Mouse (Mus musculus): ENCODE measurements around the gene Igsf21. TPM values are rescaled to one million over a fixed set of nuclear protein-coding genes. Genes with fewer than 3 reads are reported as not detected.

Igsf21 gene
- polyA plus RNA-seq, 1 experiment from 2014 or later = 0.07 TPM

- 30% methylated on average over 9 of the region's 9 CpGs for WGBS (ENCODE audit: insufficient replicate concordance)
- ATAC-seq (ENCODE audit: insufficient read depth) = no peak
- Histone ChIP-seq H3K27ac (replicated peaks) (no peak overlapping the region), H3K4me3 (replicated peaks) (no peak overlapping the region), H3K27me3 (no peaks in the 10 kb centered on the region), H3K9ac (no peak overlapping the region), H3K4me2 (no peak overlapping the region), H3K36me3 (replicated peaks) (no peaks in the 10 kb centered on the region), H3K4me1 (replicated peaks) (no peaks in the 10 kb centered on the region), H3K9me3 (replicated peaks) (no peaks in the 10 kb centered on the region)
These were observed 114.8 kb downstream of the Igsf21 start for GRCm38 (mm10) chr4:140131625-140132321.

- Histone ChIP-seq H3K4me1 (replicated peaks) (no peaks in the 10 kb centered on the region), H3K4me2 (no peak overlapping the region), H3K9ac (no peak overlapping the region), H3K9me3 (replicated peaks) (no peaks in the 10 kb centered on the region), H3K4me3 (replicated peaks) (no peak overlapping the region), H3K27me3 (no peaks in the 10 kb centered on the region), H3K36me3 (replicated peaks) (no peaks in the 10 kb centered on the region), H3K27ac (replicated peaks) (no peak overlapping the region)
- ATAC-seq (ENCODE audit: insufficient read depth) = no peak
- 4% methylated on average over 5 of the region's 5 CpGs for WGBS (ENCODE audit: insufficient replicate concordance)
These were observed 115.4 kb downstream of the Igsf21 start for GRCm38 (mm10) chr4:140131201-140131600.

GRCm38 (mm10) chr4:140129553-140130275 is 116.9 kb downstream of the Igsf21 start:
- no peak for ATAC-seq (ENCODE audit: insufficient read depth)
- H3K9ac ChIP-seq = no peak overlapping the region
- no peaks in the 10 kb centered on the region for H3K27me3 ChIP-seq
- no peaks in the 10 kb centered on the region for H3K36me3 ChIP-seq (replicated peaks)
- no peak overlapping the region for H3K4me2 ChIP-seq
- H3K27ac ChIP-seq (replicated peaks) = no peak overlapping the region
- H3K4me3 ChIP-seq (replicated peaks) = no peak overlapping the region
- no peaks in the 10 kb centered on the region for H3K9me3 ChIP-seq (replicated peaks)
- H3K4me1 ChIP-seq (replicated peaks) = no peaks in the 10 kb centered on the region
- WGBS (ENCODE audit: insufficient replicate concordance) = 55% methylated on average over 12 of the region's 12 CpGs

DNA sequence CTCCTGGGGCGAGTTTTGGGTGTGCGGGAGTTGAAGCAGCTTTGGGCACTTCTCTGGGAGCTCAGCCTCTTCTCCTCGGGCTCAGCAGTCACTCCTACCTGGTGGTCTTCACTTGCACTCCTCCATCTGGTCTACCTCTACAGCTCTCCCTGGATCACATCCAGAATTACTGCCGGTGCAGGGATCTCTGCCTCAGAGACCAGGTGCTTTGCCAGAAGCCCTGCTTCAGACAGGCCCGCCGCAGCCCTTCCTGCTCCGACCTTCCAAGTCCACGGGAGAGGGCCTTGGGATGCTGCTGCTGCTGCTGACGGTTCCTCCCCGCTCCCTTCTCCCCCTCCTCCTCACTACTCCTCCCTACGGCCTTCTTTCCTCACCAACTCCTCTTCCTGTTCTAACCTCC is 118.5 kb downstream of the Igsf21 start:
- no peaks in the 10 kb centered on the region for H3K4me1 ChIP-seq (replicated peaks)
- no peaks in the 10 kb centered on the region for H3K27me3 ChIP-seq
- no peaks in the 10 kb centered on the region for H3K36me3 ChIP-seq (replicated peaks)
- H3K4me3 ChIP-seq (replicated peaks) = no peak overlapping the region
- no peak for ATAC-seq (ENCODE audit: insufficient read depth)
- H3K27ac ChIP-seq (replicated peaks) = no peak overlapping the region
- no peak overlapping the region for H3K9ac ChIP-seq
- no peak overlapping the region for H3K4me2 ChIP-seq
- 59% methylated on average over 11 of the region's 11 CpGs for WGBS (ENCODE audit: insufficient replicate concordance)
- H3K9me3 ChIP-seq (replicated peaks) = no peaks in the 10 kb centered on the region

DNA sequence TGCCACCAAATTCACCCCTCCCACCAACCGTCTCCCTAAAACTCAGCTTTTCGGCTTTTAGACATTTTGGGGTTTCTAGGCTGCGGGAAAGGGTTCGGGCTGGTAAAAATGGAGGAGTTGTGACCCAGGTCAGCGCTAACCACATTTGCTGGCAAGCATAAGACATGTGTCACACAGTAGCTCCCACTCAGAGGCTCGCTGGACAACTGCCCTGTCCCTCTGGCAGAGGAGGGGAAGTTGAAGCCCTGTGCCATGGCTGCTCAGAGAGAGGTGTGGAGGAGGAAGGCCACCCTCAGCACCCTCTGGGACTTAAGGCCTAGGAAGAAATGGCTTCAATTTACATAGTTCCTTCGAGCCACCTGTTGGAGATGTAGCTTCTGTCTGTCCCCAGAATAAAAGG is 120.8 kb downstream of the Igsf21 start:
- ATAC-seq (ENCODE audit: insufficient read depth) = no peak
- Histone ChIP-seq H3K36me3 (replicated peaks) (no peaks in the 10 kb centered on the region), H3K4me1 (replicated peaks) (no peaks in the 10 kb centered on the region), H3K4me3 (replicated peaks) (no peak overlapping the region), H3K9ac (no peak overlapping the region), H3K4me2 (no peak overlapping the region), H3K9me3 (replicated peaks) (no peaks in the 10 kb centered on the region), H3K27me3 (no peaks in the 10 kb centered on the region), H3K27ac (replicated peaks) (no peak overlapping the region)
- 65% methylated on average over 7 of the region's 7 CpGs for WGBS (ENCODE audit: insufficient replicate concordance)

- Histone ChIP-seq H3K4me1 (replicated peaks) (no peaks in the 10 kb centered on the region), H3K27ac (replicated peaks) (no peak overlapping the region), H3K36me3 (replicated peaks) (no peaks in the 10 kb centered on the region), H3K4me2 (no peak overlapping the region), H3K9me3 (replicated peaks) (no peaks in the 10 kb centered on the region), H3K4me3 (replicated peaks) (no peak overlapping the region), H3K9ac (no peak overlapping the region), H3K27me3 (no peaks in the 10 kb centered on the region)
- WGBS (ENCODE audit: insufficient replicate concordance) = 67% methylated on average over 5 of the region's 5 CpGs
- ATAC-seq (ENCODE audit: insufficient read depth) = no peak
These were observed 124.0 kb downstream of the Igsf21 start for GRCm38 (mm10) chr4:140122534-140122933.

GRCm38 (mm10) chr4:140117275-140117691 is 129.3 kb downstream of the Igsf21 start:
- H3K9ac ChIP-seq = no peak overlapping the region
- 64% methylated on average over 7 of the region's 7 CpGs for WGBS (ENCODE audit: insufficient replicate concordance)
- no peak overlapping the region for H3K4me3 ChIP-seq (replicated peaks)
- H3K4me2 ChIP-seq = no peak overlapping the region
- H3K27ac ChIP-seq (replicated peaks) = no peak overlapping the region
- H3K9me3 ChIP-seq (replicated peaks) = no peaks in the 10 kb centered on the region
- ATAC-seq (ENCODE audit: insufficient read depth) = no peak
- H3K27me3 ChIP-seq = no peaks in the 10 kb centered on the region
- no peaks in the 10 kb centered on the region for H3K36me3 ChIP-seq (replicated peaks)
- no peaks in the 10 kb centered on the region for H3K4me1 ChIP-seq (replicated peaks)

- no peak overlapping the region for H3K4me2 ChIP-seq
- 69% methylated on average over 9 of the region's 9 CpGs for WGBS (ENCODE audit: insufficient replicate concordance)
- no peaks in the 10 kb centered on the region for H3K27me3 ChIP-seq
- no peak overlapping the region for H3K27ac ChIP-seq (replicated peaks)
- H3K9ac ChIP-seq = no peak overlapping the region
- H3K4me3 ChIP-seq (replicated peaks) = no peak overlapping the region
- no peaks in the 10 kb centered on the region for H3K4me1 ChIP-seq (replicated peaks)
- no peak for ATAC-seq (ENCODE audit: insufficient read depth)
- no peaks in the 10 kb centered on the region for H3K36me3 ChIP-seq (replicated peaks)
- H3K9me3 ChIP-seq (replicated peaks) = no peaks in the 10 kb centered on the region
These were observed 130.8 kb downstream of the Igsf21 start for GRCm38 (mm10) chr4:140115756-140116155.

DNA sequence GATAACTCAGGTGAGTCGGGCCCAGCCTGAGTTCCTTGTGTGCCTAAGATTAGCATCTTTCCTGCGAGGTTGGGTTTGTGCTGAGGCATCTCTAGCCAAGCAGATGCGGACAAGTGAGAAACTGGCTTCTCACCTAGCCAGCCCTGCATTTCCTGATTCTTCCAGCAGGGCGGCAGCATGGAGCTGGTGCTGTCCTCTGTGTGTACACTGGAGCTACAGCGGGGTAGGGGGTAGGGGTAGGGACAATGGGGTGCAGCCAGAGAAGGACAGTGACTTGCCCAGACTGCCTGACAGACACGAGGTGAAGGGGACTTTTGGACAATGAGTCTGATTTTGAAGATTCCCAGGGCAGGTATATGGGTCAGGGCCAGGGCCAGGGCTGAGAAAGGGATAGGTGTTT is 131.5 kb downstream of the Igsf21 start:
- Histone ChIP-seq H3K27ac (replicated peaks) (no peak overlapping the region), H3K4me2 (no peak overlapping the region), H3K9ac (no peak overlapping the region), H3K4me1 (replicated peaks) (no peaks in the 10 kb centered on the region), H3K27me3 (peaks cover 5% of the 10 kb centered on the region), H3K36me3 (replicated peaks) (no peaks in the 10 kb centered on the region), H3K9me3 (replicated peaks) (no peaks in the 10 kb centered on the region), H3K4me3 (replicated peaks) (no peak overlapping the region)
- ATAC-seq (ENCODE audit: insufficient read depth) = no peak
- WGBS (ENCODE audit: insufficient replicate concordance) = 63% methylated on average over 6 of the region's 6 CpGs

GRCm38 (mm10) chr4:140113690-140114475 is 132.7 kb downstream of the Igsf21 start:
- ATAC-seq (ENCODE audit: insufficient read depth) = no peak
- no peaks in the 10 kb centered on the region for H3K36me3 ChIP-seq (replicated peaks)
- H3K27me3 ChIP-seq = peaks cover 17% of the 10 kb centered on the region
- no peaks in the 10 kb centered on the region for H3K4me1 ChIP-seq (replicated peaks)
- H3K4me3 ChIP-seq (replicated peaks) = no peak overlapping the region
- no peak overlapping the region for H3K27ac ChIP-seq (replicated peaks)
- H3K9ac ChIP-seq = no peak overlapping the region
- H3K9me3 ChIP-seq (replicated peaks) = no peaks in the 10 kb centered on the region
- H3K4me2 ChIP-seq = no peak overlapping the region
- 64% methylated on average over 18 of the region's 18 CpGs for WGBS (ENCODE audit: insufficient replicate concordance)

GRCm38 (mm10) chr4:140109626-140109948 is 137.0 kb downstream of the Igsf21 start:
- H3K27me3 ChIP-seq = peaks cover 37% of the 10 kb centered on the region

More at GRCm38 (mm10) chr4:140109626-140109948, 137.0 kb downstream of the Igsf21 start:
- Histone ChIP-seq H3K27ac (replicated peaks) (no peak overlapping the region), H3K4me2 (no peak overlapping the region), H3K36me3 (replicated peaks) (no peaks in the 10 kb centered on the region), H3K9ac (no peak overlapping the region), H3K4me1 (replicated peaks) (no peaks in the 10 kb centered on the region), H3K4me3 (replicated peaks) (no peak overlapping the region), H3K9me3 (replicated peaks) (no peaks in the 10 kb centered on the region)
- no peak for ATAC-seq (ENCODE audit: insufficient read depth)
- 39% methylated on average over 6 of the region's 6 CpGs for WGBS (ENCODE audit: insufficient replicate concordance)

Measured in liver, embryonic 15.5 days (tissue).